Mouse (Mus musculus) small intestine, adult 2 months (tissue): ENCODE data around the gene Xrcc5.

Experiments
- CTCF ChIP-seq: fragments of 200-500 bp; IDR thresholded peaks from 2 replicates; pipeline ENCODE4 v1.5.1; 2012; ENCODE audit warnings: low read depth, mild to moderate bottlenecking, control low read depth, inconsistent platforms, low read length, moderate library complexity, mixed read lengths; ENCODE audit not compliant: insufficient replicate concordance, insufficient read length; ENCODE audit errors: extremely low read depth
- POLR2A ChIP-seq: fragments of 200-500 bp; IDR thresholded peaks from 2 replicates; pipeline ENCODE4 v1.6.1; 2012; ENCODE audit warnings: low read depth, mild to moderate bottlenecking, control low read depth, inconsistent platforms, low read length, moderate library complexity

- TF ChIP-seq CTCF (no peak), POLR2A (no peak)
Measured at GRCm38 (mm10) chr1:72338341-72338740, 31.1 kb downstream of the Xrcc5 start.
